Mouse (Mus musculus) thymus, postnatal 36 days (tissue): ENCODE measurements around the gene Usp36.

Source experiments
- DNase-seq, 2 experiments: peaks; one replicate each; pipeline ENCODE4 v3.0.0; 2022; ENCODE audit warnings: mixed read lengths in 2 of 2

The Usp36 gene

GRCm38 (mm10) chr11:118220561-118221262, 69.3 kb downstream of the Usp36 start:
- peak; percentile 58 to 59 for DNase-seq

GRCm38 (mm10) chr11:118219066-118219465, 71.0 kb downstream of the Usp36 start:
- no peak for DNase-seq

- no peak for DNase-seq
Measured at GRCm38 (mm10) chr11:118216468-118216867, 73.6 kb downstream of the Usp36 start.

DNA sequence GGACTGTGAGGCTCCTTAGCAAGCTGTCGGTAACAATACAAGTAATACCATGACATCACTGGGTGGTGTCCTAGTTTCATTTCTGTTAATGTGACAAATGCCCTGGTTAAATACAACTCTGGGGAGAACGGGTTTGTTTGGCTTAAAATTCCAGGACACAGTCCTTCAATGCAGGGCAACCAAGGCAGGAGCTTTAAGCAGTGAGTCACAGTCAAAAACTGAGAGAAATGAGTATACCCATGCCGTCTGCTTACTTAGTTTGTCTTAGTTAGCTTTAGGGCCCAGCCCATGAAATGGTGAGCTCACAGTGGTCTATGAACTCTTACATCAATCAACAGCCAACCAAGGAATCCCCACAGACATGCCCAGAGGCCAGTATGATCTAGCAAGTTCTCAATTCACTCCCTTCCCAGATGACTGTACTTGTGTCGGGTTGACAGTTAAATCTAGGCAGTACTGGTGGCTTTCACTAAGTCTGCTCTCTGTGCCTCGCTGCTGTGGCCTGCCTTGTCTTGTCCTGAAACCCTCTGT, 74.1 kb downstream of the Usp36 start:
- DNase-seq = no peak

- no peak for DNase-seq
Measured at GRCm38 (mm10) chr11:118212636-118213112, 77.4 kb downstream of the Usp36 start.

DNA sequence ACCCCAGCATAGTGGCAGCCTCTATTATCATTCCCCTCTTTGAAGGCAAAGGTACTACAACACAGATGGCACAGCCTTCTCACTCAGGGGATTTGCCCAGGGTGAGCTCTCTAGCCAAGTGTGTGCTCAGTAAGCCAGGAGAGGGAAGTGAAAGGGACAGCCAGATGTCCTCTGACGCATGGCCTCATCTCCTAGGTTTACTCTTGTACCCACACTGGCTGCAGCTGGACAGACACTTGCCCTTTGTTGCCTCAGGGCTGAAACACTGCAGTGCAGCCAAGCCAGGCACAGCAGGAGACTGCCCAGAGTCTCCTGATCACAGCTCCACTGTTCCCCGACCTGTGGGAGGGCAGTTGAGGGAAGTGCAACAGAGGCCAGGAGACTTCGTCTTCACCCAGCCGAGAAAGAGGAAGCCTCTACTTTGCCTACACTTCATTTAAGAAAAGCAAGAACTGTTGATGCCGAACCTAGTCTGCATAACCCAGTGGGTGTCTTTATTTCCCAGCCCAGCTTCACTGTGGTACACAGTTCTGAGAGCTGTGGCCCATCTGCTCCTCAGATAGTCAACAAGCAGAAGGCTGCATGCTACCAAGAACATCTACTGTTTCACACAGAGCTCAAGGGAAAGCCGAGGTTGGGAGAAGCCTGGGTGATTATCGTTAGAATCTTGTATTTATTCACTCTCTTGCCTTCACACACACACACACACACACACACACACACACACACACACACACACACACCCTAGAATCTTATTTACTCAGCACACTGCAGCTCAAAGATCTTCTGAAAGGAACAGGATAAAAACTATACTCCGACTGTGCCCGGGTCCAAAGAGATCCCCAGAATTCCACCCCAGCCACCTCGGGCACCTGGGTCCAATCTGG, 78.1 kb downstream of the Usp36 start:
- no peak for DNase-seq

- no peak for DNase-seq
Measured at GRCm38 (mm10) chr11:118210962-118211361, 79.1 kb downstream of the Usp36 start.

GRCm38 (mm10) chr11:118210116-118210515, 79.9 kb downstream of the Usp36 start:
- no peak for DNase-seq
